Mouse (Mus musculus) heart, adult 8-10 months (tissue): ENCODE data around the gene Fgd6. TPM values are rescaled to one million over a fixed set of nuclear protein-coding genes. Genes with fewer than 3 reads are reported as not detected.

ENCODE experiments used
- DNase-seq: peaks from one replicate; pipeline ENCODE4 v3.0.0; 2022; ENCODE audit warnings: low spot score
- total RNA-seq, 4 experiments: library from RNA; stranded (reverse); gene quantifications; 2 replicates each; pipeline ENCODE4 v1.2.4; 2022

Fgd6 gene
- total RNA-seq, 4 experiments from 2014 or later = 5.4 to 6.2 (median 5.7) TPM

- no peak for DNase-seq
These were observed 138.9 kb downstream of the Fgd6 start for GRCm38 (mm10) chr10:94174652-94175051.

GRCm38 (mm10) chr10:94183199-94183598 lies 147.4 kb downstream of the Fgd6 start:
- DNase-seq = no peak

Other genes starting within 250 kb of the Fgd6 start
- not detected for gene Usp44, start 204.4 kb upstream of the Fgd6 start, total RNA-seq
- gene Metap2, start 138.9 kb upstream of the Fgd6 start, total RNA-seq = 100 to 1,000 TPM in 2 of 4 experiments, 10 to 100 TPM in 2; 90.8 to 130 (median 107) TPM
- 10 to 100 TPM; 38.7 to 42.8 (median 41.4) TPM for gene Vezt, start 184 bp upstream of the Fgd6 start, total RNA-seq
- gene Nr2c1, start 112.0 kb downstream of the Fgd6 start, total RNA-seq = 1 to 10 TPM; 5.7 to 6.4 (median 6.0) TPM
- gene Ndufa12, start 162.7 kb downstream of the Fgd6 start, total RNA-seq = 100 to 1,000 TPM; 725 to 883 (median 802) TPM